Mouse (Mus musculus) thymus, postnatal 4 days (tissue): ENCODE measurements around the gene Exoc4.

Source experiments
- DNase-seq: peaks from one replicate; pipeline ENCODE4 v3.0.0; 2021

The Exoc4 gene

DNA sequence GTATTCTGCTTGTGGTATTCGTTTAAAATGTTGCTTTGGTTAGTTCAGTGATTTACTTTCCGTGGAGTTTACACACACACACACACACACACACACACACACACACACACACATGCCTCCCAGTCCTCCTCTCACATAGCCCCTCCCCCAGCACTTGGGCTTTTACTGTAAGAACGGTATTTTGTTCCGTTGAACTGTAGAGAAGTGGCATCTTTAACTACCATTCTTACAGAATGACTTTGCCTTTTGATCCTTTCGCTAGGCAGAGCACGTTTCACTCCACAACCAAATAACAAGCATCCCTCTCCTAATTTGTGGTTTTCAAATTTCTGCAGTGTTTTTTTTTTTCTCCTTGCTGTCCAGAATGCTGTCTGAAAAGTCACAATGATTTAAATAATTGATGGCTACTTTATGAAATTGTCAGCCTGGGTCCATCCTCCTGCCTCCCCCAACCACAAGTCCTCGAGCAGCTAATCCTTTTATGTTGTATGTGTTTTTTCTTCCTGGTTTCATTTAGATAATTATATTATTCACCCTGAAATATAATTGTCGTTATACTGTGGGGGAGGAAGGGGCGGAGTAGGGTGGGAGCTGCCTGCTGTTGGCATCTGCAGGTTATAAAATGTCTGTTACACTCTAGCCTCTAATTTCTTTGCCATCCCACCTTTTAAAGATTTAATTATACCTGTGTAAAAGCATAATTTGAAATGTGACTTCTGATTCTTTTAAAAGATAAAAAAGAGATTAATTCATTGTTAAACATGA, 523.8 kb downstream of the Exoc4 start:
- DNase-seq = peak; percentile 19

DNA sequence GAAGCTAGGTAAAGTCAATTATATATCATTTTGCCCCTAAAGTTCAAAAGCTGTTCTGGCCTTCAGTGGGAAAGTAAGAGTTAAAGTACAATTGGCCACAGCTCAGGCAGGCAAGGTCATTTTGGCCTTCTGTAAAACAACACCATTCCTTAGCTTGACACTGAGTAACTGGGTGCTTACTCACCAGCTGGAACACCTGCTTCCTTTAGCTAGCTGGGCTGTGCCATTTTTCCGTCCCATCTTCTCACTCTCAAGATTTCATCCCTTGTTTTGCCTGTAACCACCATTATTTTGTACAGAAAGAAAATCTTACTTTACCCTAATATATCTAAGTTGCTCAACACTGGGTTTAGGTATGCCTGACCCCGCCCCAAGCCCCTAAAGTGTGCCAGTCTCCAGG, 543.7 kb downstream of the Exoc4 start:
- DNase-seq = no peak

DNA sequence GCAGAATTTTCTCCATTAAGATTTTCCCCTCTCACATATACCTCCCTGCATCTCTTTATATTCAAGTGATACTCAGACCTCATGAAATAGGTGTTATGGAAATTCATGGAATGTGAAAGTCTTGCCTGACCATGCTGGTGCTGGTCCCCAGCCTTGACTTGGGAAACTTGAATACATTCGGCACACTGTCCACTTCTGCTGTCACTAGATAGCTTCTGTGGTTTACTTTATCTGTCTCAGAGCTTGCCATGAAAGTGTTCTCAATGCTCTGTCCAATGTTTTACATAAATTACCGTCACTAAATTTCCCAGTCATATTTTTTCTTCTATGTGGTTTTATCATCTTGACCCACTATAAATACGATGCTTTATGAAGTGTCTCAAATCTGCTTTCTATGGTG, 552.4 kb downstream of the Exoc4 start:
- no peak for DNase-seq

DNA sequence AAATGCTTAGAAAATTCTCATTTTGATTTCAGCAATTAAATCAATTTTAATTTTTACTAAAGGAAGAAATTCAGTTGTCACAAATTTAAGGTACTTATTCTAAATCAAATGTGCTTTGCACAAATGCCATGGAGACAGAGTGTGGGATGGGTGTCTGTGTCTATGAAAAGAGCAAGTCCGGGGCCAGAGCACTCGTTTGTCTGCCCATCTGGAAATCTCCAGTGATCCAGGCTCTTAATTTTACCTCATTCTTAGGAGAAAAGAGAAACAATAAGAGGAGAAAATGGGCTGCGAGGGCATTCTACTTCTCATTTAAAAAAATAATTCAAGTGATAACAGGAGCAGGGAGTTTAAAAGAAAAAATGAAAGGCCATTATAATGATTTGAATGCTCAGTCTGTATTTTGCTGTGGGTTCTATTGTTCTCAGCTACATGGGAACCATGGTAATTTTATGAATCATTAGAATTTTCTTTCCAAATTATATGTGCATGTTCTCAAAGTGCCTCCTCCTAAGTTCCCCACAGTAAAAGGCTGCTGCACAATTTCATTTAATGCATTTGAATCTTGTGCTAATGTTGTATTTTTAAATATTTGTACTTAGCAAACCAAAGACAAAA, 554.7 kb downstream of the Exoc4 start:
- no peak for DNase-seq

DNA sequence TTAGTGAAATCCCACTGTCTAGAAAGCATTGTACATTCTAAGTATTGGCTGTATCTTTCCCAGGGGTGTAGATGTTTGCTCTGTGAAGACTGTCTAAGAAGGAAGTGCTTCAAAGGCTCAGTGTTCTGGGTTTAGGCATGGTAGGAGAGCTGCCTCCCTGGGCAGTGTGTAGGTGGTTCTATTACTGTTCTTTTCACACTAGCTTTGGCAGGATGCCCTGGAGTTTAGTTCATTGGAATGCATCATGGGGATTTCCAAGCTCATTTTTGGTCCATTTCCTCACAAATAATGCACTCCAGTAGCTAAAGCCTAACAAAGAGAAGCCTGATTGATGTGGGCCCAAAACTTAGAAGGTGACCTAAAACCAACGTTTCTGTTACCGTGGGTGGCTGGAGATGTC, 555.9 kb downstream of the Exoc4 start:
- no peak for DNase-seq

DNA sequence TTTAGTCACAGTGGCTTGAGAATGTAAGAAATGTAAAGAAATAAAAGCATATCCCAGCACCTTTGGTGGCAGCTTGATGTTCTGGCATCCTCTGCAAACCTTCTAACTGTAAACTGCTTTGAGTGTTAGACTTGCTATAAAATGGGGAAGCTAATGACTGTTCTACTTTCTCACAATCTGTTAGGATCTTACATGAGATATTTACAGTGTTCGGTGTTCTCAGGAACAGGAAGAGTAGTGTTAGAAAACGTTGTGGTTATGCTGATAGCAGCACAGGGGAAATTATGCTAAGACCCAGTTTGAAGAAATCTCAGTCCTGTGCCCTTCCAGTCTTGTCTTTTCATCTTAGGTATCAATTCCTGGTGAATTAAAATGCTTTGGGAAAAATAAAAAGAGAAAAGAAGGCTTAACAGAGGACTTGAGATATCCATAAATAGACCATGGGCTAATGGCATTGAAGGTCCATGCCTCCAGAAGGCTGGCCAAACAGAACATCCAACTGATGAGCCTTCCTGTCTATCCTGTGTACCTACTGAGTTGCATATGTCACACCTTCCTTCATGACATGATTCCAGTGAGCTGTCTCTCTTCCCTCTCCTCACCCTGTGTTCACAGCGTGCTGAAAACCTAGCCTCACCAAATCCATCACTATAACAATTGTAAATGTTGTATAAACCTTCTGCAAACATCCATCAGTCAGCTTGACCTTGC, 557.3 kb downstream of the Exoc4 start:
- no peak for DNase-seq

DNA sequence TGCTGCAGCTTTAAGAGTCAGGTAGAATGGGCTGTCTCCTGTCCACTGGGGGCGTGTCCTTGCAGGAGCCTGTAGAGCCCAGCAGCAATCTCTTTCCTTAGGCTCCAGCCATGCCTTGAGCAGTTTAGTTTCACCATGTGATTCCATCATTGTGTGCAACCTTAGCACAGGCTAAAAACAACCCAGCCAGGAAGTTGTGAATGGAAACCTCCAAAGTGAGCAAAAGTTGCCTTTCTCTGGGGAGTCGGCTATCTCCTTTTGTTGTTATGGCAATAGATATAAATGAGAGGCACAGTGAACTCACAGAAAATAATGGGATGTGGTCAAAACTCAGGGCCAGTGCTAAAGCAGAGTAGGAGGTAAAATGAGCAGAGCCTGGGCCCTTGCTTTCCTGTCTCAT, 565.5 kb downstream of the Exoc4 start:
- no peak for DNase-seq

DNA sequence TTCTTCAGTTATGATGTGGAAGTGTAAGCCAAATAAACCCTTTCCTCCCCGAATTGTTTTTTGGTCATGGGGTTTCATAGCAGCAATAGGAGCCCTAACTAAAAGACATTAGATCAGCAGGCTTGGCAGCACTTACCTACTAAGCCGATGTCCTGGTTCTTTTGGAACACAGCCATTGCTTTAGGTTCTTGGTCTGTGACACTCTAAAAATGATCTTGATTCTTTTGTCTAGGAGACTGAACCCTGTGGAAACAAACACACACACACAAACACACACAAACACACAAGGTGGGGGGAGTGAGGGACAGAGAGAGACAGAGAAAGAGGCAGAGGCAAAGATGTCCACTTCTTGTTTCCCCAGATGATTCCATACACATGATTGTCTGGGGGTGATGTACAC, 574.3 kb downstream of the Exoc4 start:
- no peak for DNase-seq

DNA sequence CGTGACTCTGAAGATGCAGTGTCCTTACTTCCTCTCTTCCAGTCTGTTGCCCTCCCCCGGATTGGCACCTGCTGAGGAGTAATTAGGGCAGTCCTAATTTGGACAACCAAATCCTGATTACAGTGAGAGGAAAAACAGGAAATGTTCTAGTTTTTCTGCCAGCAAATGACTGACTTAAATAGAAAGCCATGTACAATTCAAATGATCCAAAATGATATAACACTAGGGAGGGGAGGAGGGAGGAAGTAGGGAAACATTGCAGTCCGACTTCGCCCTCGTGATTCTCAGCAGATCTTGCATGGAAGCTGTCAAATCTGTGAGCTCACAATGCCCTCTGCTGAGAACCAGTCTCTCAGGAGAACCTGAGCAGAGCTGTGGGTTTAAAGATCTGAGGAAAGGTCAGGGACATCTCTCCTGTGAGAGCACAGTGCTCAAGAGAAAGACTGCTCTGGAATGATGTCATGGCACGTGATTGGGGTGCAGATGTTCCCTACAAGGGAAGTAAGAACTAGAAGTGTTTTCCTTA, 575.0 kb downstream of the Exoc4 start:
- DNase-seq = no peak

DNA sequence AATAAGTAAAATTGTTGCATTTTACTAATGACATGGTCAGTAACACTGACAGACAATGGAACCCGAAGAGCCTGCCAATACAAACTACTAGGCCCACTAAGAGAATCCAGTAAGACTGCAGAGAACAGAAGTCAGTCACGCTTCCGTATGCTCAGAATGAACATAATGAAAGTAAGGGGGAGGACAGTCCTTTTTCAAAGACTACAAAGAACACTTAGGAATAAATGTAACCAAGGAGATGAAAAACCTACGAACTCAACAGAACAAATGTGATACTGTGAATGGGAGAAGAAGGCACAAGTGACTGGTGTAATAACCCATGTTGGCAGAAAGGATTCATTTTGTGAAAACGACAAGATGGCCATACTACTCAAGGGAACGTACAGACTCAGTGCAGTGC, 579.6 kb downstream of the Exoc4 start:
- DNase-seq = no peak

DNA sequence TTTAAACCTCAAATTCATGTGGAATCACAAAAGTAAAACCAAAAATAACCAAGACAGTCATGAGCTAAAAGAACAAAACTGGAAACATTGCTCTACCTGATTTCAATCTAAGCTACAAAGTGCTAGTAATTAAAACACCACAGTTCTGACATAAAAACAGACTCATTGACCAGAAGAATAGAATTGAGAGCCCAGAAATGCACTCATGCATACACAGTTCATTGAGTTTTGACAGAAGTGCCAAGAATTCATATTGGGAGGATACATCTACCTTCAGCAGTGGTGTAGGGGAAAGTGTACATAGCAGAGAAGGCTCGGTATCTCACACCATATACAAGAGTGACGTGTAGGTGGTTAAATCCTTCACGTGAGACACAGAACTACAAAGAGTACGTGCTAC, 580.4 kb downstream of the Exoc4 start:
- no peak for DNase-seq

DNA sequence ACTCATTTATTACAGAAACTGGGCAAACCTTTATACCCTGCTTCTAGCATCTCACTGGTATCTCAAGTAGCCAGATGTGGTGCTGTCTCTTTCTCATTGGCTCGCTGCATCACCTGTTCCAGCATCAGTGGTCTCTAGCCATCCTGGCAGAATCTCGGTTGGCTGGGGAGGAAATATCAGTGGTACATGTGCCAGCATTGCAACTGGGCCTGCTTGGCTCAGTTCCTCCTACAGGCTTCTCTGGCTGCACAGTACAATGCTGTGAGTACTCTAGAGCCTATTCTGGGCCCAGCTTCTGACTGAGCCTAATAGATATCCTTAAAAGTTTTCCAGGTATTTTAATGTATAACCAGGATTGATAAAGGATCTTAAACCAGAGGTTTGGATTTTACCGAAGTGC, 582.4 kb downstream of the Exoc4 start:
- no peak for DNase-seq

DNA sequence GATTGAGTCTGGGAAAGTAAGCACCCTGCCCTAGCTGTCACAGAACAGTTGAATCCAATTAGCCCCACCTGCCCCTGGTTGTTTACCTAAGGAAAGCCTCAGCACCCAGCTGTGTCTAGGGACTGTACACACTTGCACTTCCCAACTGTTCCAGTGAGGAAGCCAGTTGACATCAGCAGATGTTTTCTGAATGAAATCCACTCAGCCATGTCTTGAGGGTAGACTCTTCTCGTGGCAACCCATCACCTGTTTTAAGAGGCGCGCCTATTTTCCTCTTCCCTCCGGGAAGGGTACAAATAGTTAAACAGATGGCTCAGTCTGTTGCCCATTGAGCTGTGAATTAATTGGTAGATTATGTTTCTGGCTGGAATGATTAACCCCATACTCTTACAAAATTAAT, 584.1 kb downstream of the Exoc4 start:
- no peak for DNase-seq

DNA sequence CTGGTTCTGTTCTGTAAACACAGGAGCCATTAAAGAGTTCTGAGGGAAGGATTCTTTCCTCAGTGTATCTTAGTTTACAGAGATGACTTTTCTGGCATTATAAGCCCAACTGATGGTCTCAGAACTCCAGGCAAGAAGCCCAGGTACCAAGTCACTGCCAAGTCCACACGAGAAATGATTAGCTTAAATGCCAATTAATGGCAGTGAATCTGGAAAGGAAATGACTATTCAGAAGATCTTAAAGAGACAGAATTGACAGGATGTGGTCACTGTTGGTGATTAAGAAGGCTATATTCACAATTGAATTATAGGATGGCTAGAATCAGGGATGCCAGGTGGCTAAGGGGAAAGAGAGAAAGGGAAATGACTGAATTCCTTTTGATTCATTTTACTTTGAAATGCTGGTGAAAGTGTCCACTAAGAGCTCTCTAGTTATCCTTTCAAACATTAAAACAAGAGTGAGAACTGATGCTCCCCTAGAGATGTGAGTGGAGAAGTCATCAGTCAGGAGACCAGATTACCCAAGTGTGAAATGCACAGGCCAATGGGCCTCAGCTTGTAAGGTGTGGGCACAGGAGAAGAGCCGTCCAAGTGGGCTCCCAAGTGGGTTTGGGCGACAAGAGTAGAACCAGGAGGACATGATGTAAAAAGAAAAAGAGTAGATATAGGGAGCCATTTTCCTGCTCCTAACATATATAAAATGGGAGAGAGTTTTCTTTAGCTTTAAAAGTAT, 587.3 kb downstream of the Exoc4 start:
- no peak for DNase-seq

DNA sequence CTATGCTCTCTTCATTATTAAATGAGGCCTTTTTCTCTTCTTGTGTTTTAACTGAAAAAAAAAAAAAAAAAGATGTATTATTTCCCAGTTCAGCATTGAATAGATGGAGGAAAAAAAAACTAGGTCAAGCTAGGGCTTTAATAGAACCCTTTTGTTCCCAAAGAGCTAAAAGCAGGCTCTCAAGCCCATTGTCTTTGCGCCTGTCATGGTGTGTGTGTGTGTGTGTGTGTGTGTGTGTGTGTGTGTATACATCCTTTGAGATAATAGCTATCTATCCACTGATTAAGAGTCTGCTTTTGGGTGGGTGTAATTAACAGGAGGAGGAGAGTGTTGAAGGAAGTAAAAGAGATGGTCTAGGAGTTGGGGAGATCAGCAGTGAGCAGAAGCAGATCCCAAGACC, 594.0 kb downstream of the Exoc4 start:
- no peak for DNase-seq

DNA sequence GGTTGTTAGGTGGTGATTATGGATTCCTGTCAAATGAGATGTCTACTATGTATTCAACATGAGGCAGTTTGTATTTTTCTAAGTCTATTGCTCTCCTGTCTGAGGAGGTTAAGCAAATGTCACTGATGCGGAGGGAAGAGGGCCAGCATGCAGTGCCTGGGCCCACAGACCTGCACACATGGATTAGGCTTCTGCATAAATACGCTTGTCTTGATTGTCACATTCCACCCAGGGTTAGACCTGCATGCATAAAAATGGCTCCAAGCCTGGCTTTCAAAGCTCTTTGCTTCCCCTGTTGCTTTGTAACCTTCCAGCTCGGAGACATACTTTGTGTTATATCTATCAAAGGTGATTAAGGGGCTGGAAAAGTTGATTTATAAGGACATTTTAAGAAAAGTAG, 610.2 kb downstream of the Exoc4 start:
- no peak for DNase-seq

DNA sequence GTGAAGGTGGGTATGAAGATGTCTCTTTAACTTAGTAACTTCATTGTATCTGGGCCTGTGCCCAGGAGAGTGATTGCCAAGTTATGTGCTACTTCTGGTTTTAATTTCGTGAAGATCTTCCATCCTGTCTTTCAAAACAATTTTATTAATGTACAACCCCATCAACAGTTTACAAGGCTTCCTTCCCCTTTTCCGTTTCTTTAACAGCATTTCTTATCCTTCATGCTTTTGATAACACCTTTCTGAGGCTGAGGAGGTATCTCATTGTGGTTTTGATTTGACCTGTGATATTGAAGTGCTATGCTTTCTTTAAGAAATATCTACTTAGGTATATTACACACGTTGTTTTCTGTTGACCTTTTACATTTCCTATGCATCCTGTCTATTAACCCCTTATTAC, 616.9 kb downstream of the Exoc4 start:
- no peak for DNase-seq

DNA sequence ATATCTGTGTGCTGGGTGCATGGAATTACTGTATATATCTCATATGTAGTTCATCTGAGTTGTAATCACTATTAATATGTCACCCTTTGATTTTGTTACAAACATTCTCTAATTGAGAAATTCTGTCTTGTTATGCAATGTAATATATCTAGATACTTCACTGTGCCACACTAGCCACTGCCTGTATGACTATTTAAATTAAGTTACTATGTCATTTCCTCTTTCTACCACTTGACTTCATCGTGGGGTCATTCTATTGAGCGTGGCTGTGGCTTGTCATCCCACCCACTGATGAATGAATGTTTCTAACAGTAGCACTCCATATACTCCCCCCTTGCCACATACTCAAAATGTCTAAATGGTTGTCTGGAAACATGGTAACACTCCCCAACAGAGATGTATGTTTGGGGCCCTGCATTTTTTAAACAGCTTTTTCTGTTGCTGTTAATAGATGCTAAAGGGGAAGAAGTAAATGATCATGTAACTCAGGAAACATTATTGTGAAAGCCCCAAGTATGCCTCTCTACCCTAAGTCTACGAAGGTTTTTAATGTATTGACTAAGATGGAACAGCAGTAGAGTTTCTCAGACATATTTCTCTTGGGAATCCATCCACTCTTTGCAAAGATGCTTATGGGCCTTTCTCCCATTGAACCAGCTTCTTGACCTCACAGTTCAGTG, 618.2 kb downstream of the Exoc4 start:
- DNase-seq = no peak

DNA sequence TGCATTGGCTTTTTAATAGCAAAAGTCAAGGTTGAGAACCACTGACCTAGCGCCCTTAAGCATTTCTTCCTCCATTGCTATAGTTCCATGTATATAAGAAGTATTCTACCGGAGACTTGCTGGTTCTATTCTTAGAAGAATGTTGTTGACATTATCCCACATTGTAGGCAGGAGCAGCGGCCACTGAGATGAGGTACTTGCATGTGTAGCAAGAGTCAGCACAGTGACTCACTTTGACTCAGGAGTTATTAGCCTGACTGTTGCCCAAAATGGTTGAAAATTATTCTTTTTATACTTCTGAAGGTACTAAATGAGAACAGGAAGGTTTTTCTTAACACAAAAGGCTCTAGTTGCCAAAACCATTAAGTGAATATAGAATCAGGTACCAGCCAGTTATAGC, 620.4 kb downstream of the Exoc4 start:
- DNase-seq = no peak

DNA sequence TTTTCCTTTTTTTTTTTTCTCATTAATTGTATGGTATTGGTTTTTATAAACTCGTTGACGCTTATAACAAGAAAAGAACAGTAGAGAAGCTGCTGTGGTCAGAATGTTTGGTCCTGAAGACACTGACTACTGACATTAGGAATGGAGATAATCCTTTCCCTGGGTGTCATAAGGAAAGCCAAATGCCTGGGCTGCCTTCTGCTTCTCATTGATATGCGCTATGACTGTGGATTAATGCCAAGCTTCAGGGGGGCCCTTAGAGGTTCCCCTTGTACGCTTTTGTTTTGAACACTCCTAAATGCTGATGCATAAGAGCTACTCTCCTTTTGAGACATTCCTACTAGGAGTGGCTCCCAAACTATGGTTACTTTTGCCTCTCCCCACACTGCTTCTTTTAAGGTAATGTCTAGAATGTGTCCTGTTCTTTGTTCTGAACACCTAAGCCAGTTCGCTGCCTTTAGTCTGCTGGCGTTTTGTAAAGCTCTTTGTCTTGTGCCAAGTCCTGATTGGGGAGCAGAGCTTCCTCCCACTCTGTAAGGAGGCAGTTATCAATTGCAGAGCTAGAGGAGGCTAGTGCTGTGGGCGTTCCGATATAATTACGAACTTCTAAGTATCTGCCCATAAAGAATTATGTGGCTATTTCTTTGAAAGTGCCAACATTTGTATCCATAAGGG, 621.7 kb downstream of the Exoc4 start:
- DNase-seq = no peak

DNA sequence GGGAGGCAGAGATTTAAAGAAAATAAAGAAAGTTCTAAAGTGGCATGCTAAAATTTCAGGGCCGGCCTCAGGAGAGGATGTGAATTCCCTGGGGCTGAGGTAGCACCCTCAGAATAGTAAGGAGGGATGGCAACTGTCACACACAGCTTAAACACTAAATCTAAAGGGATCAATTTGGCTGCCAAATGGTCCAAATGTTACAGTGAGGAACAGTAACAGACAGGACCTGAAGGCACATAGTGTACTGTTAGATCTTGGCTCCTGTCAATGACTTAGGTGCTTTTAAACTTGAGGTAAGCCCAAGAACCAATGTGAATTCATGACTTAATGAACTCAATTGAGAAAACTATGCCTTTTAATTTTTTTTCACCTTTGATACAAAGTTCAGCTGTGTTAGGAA, 622.4 kb downstream of the Exoc4 start:
- no peak for DNase-seq

DNA sequence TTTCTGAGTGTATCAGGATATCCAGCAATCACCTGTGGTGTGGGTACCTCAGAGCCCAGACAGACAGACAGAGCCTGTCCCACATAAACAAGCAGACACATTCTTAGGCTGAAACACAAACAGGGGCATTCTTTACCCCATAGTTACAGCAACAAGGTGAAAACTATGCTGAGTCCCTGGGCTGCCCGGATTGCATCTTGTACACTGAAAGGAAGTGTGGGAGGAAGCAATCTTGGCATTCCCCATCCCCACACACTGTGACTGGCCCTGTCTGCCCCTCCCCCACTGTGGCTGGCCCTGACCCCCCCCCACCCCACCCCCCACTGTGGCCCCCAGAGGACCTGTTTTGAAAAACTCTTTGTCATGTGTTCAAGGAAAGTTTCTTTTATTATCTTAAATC, 623.3 kb downstream of the Exoc4 start:
- DNase-seq = no peak
